Comparison of ENCODE assay signal across 8 mouse cellular contexts in the genomic region with DNA sequence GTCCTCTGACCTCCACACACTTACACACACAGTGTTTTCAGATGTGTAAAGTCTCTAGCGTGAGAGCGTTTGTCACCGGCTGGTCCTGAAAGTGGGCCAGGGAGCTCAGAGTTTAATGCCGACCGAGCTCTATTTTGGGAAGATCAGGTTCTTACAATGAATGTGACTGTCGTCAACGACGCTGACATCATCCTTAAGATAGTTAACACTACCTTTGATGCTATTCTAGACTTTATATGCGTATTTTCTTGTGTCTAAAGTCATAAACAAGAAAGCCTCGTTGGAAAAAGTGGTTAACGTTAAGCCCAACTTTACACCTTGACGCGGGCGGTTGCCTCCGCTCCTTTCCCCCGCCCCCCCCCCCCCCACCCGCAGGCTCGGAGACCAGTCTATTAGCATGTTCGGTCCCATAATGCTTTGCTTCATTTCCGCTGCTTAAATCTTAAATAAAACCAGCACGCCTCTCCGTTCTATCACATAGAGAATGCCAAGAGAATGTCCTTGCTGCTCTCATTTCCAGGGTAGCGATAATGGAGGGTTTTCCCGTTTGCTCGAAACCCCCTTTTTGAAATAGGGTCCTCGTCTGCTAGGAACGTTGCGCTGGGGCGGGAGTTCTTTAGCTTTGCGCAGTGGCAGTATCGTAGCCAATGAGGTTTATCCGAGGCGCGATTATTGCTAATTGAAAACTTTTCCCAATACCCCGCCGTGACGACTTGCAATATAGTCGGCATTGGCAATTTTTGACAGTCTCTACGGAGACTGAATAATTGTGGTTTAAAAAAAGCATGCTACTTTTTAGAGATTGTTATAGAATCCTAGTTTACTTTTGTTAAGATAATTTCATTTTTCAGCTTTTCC. TPM values are rescaled to one million over a fixed set of nuclear protein-coding genes. Genes with fewer than 3 reads are reported as not detected.
A peak's percentile ranks its signal among the peaks of the same experiment; 100 is the strongest.
DNase-seq lines count a peak whose midpoint lies in the region; ATAC-seq lines count a peak whose summit lies in the region.

No protein-coding gene starts in this region.

- DNase-seq in 3T3-L1 (ENCODE audit: low read depth, low spot score), result peak; percentile 77
- peak; percentile 82 for DNase-seq in adrenal gland, postnatal 14 days
- DNase-seq in heart, adult 9 months (ENCODE audit: low spot score in 2 of 2), result peak; percentile 82 to 91
- peak; percentile 86 for DNase-seq in kidney, adult 9 months
- peak; percentile 89 for DNase-seq in splenic B cell, adult 2 months (ENCODE audit: low read depth, low spot score)

- peak overlapping the region; percentile 64 for H3K4me2 ChIP-seq in embryonic facial prominence, embryonic 13.5 days
- H3K4me2 ChIP-seq in limb, embryonic 15.5 days, result peak overlapping the region; percentile 69

- H3K27ac ChIP-seq in embryonic facial prominence, embryonic 13.5 days, result peak overlapping the region; percentile 100
- peak overlapping the region; percentile 100 for H3K27ac ChIP-seq in limb, embryonic 15.5 days

- H3K36me3 ChIP-seq in embryonic facial prominence, embryonic 13.5 days, result no peaks in the 10 kb centered on the region
- H3K36me3 ChIP-seq in limb, embryonic 15.5 days, result no peaks in the 10 kb centered on the region
- H3K36me3 ChIP-seq in splenic B cell, adult 2 months (ENCODE audit: control insufficient read depth, insufficient read depth, low read length, poor library complexity, severe bottlenecking), result no peaks in the 10 kb centered on the region

- H3K4me3 ChIP-seq in embryonic facial prominence, embryonic 13.5 days, result peak overlapping the region; percentile 41
- peak overlapping the region; percentile 39 for H3K4me3 ChIP-seq in limb, embryonic 15.5 days

- under 1% methylated on average over 39 of the region's 39 CpGs for WGBS in embryonic facial prominence, embryonic 13.5 days
- under 1% methylated on average over 39 of the region's 39 CpGs for WGBS in limb, embryonic 15.5 days

- peak overlapping the region; percentile 84 for H3K9ac ChIP-seq in embryonic facial prominence, embryonic 13.5 days
- peak overlapping the region; percentile 56 for H3K9ac ChIP-seq in limb, embryonic 15.5 days

- peaks cover 43% of the 10 kb centered on the region for H3K4me1 ChIP-seq in embryonic facial prominence, embryonic 13.5 days
- H3K4me1 ChIP-seq in limb, embryonic 15.5 days, result peaks cover 42% of the 10 kb centered on the region

- no peaks in the 10 kb centered on the region for H3K27me3 ChIP-seq in embryonic facial prominence, embryonic 13.5 days
- H3K27me3 ChIP-seq in limb, embryonic 15.5 days, result no peaks in the 10 kb centered on the region
- no peaks in the 10 kb centered on the region for H3K27me3 ChIP-seq in splenic B cell, adult 2 months (ENCODE audit: control insufficient read depth, insufficient read depth, low read length, poor library complexity, severe bottlenecking)

- ATAC-seq in embryonic facial prominence, embryonic 13.5 days (ENCODE audit: insufficient number of reproducible peaks, insufficient read depth, low FRiP score, low TSS enrichment, low read depth), result peak; percentile 57; the same call in 1 of the 2 replicates
- peak; percentile 69 for ATAC-seq in limb, embryonic 15.5 days (ENCODE audit: insufficient number of reproducible peaks, low FRiP score, low TSS enrichment, low read depth)
- ATAC-seq in monocyte, adult 5-6 weeks (replicated peaks; ENCODE audit: insufficient number of reproducible peaks, low FRiP score, low TSS enrichment, poor library complexity, severe bottlenecking), result peak; percentile 20; the same call in 1 of the 2 replicates

- no peaks in the 10 kb centered on the region for H3K9me3 ChIP-seq in embryonic facial prominence, embryonic 13.5 days
- no peaks in the 10 kb centered on the region for H3K9me3 ChIP-seq in limb, embryonic 15.5 days

RNA-seq across cellular contexts. Expression of a gene that starts 4.5 kb away (rescaled TPM):
- 18.1 and 23.5 TPM in 2 replicates for total RNA-seq in adrenal gland, postnatal 14 days (2021)
- polyA plus RNA-seq in embryonic facial prominence, embryonic 13.5 days (2015; fragmentation: Nextera tagmentation; extraction: Ambion mirVana), result 24.8 and 28.1 TPM in 2 replicates
- 24.9 and 26.5 TPM in 2 replicates for polyA plus RNA-seq in limb, embryonic 15.5 days (2015; fragmentation: Nextera tagmentation; extraction: Ambion mirVana)
- total RNA-seq in monocyte, adult 5-6 weeks (2017), result 5.2 to 10.7 TPM (median 7.8 TPM) in 3 replicates

RNA-seq across cellular contexts. Expression of a gene that starts 17.4 kb away (rescaled TPM):
- total RNA-seq in adrenal gland, postnatal 14 days (2021), result 48.9 and 54.8 TPM in 2 replicates
- polyA plus RNA-seq in embryonic facial prominence, embryonic 13.5 days (2015; fragmentation: Nextera tagmentation; extraction: Ambion mirVana), result 39.6 and 44.2 TPM in 2 replicates
- polyA plus RNA-seq in limb, embryonic 15.5 days (2015; fragmentation: Nextera tagmentation; extraction: Ambion mirVana), result 52.6 and 55.7 TPM in 2 replicates
- 85.9 to 113 TPM (median 106 TPM) in 3 replicates for total RNA-seq in monocyte, adult 5-6 weeks (2017)

RNA-seq across cellular contexts. Expression of a gene that starts 23.0 kb away (rescaled TPM):
- not detected in 2 replicates for total RNA-seq in adrenal gland, postnatal 14 days (2021)
- polyA plus RNA-seq in embryonic facial prominence, embryonic 13.5 days (2015; fragmentation: Nextera tagmentation; extraction: Ambion mirVana), result not detected in 2 replicates
- polyA plus RNA-seq in limb, embryonic 15.5 days (2015; fragmentation: Nextera tagmentation; extraction: Ambion mirVana), result not detected in 2 replicates
- not detected in 3 replicates for total RNA-seq in monocyte, adult 5-6 weeks (2017)

RNA-seq across cellular contexts. Expression of a gene that starts 59.7 kb away (rescaled TPM):
- 15.2 and 15.8 TPM in 2 replicates for total RNA-seq in adrenal gland, postnatal 14 days (2021)
- 22.3 and 23.9 TPM in 2 replicates for polyA plus RNA-seq in embryonic facial prominence, embryonic 13.5 days (2015; fragmentation: Nextera tagmentation; extraction: Ambion mirVana)
- polyA plus RNA-seq in limb, embryonic 15.5 days (2015; fragmentation: Nextera tagmentation; extraction: Ambion mirVana), result 8.2 and 8.4 TPM in 2 replicates
- not detected in 3 replicates for total RNA-seq in monocyte, adult 5-6 weeks (2017)

Comparison
In these comparisons a context has a peak if more than half of its experiments do, and no peak if none do; other contexts are left out.
1. Peak in every context shown above with its lines: DNase-seq, ATAC-seq, H3K4me3 ChIP-seq and H3K27ac ChIP-seq.